Mouse (Mus musculus) fibroblast of lung, adult 2 months (primary cell): Measurements from ENCODE around the gene Phip.
A peak's percentile ranks its signal among the peaks of the same experiment; 100 is the strongest.

Experiments
- DNase-seq: peaks from one replicate; pipeline ENCODE4 v3.0.0-alpha.2; 2011; ENCODE audit warnings: low read depth

Phip gene

GRCm38 (mm10) chr9:82975342-82976215 lies at the start of gene Phip:
TSS of gene Phip (minus strand) at chr9:82975516.
- peak; percentile 78 for DNase-seq

GRCm38 (mm10) chr9:83023724-83024123 lies 48.4 kb upstream of the Phip start:
- DNase-seq = no peak

GRCm38 (mm10) chr9:83014516-83014915 lies 39.2 kb upstream of the Phip start:
- no peak for DNase-seq

GRCm38 (mm10) chr9:83008306-83008705 lies 33.0 kb upstream of the Phip start:
- DNase-seq = no peak

GRCm38 (mm10) chr9:83001342-83001741 lies 26.0 kb upstream of the Phip start:
- no peak for DNase-seq

- no peak for DNase-seq
Observed at GRCm38 (mm10) chr9:82997765-82998500, 22.6 kb upstream of the Phip start.

GRCm38 (mm10) chr9:82976936-82977335 lies 1.6 kb upstream of the Phip start:
- DNase-seq = no peak

GRCm38 (mm10) chr9:82976219-82976618 lies 903 bp upstream of the Phip start:
- DNase-seq = no peak

- no peak for DNase-seq
Observed at GRCm38 (mm10) chr9:82974962-82975341, 364 bp downstream of the Phip start.

GRCm38 (mm10) chr9:82974187-82974861 lies 992 bp downstream of the Phip start:
- DNase-seq = peak; percentile 79

- DNase-seq = no peak
Observed at GRCm38 (mm10) chr9:82973321-82973892, 1.9 kb downstream of the Phip start.

GRCm38 (mm10) chr9:82971433-82971832 lies 3.9 kb downstream of the Phip start:
- DNase-seq = no peak

GRCm38 (mm10) chr9:82967076-82967621 lies 8.2 kb downstream of the Phip start:
- DNase-seq = no peak

GRCm38 (mm10) chr9:82963981-82964380 lies 11.3 kb downstream of the Phip start:
- DNase-seq = no peak

- no peak for DNase-seq
Observed at GRCm38 (mm10) chr9:82961352-82961751, 14.0 kb downstream of the Phip start.

- DNase-seq = no peak
Observed at GRCm38 (mm10) chr9:82955267-82955666, 20.0 kb downstream of the Phip start.

- no peak for DNase-seq
Observed at GRCm38 (mm10) chr9:82952330-82952729, 23.0 kb downstream of the Phip start.

GRCm38 (mm10) chr9:82951435-82952004 lies 23.8 kb downstream of the Phip start:
- DNase-seq = no peak

- DNase-seq = no peak
Observed at GRCm38 (mm10) chr9:82907246-82907645, 68.1 kb downstream of the Phip start.

- no peak for DNase-seq
Observed at GRCm38 (mm10) chr9:82888645-82889044, 86.7 kb downstream of the Phip start.

- no peak for DNase-seq
Observed at GRCm38 (mm10) chr9:82884177-82884576, 91.1 kb downstream of the Phip start.

GRCm38 (mm10) chr9:82877078-82877477 lies 98.2 kb downstream of the Phip start:
- DNase-seq = no peak
